Comparison of ENCODE assay signal across 8 mouse cellular contexts in genomic region chr5:5663655-5664370, GRCm38 (mm10). TPM values are rescaled to one million over a fixed set of nuclear protein-coding genes. Genes with fewer than 3 reads are reported as not detected.
DNase-seq lines count a peak whose midpoint lies in the region; ATAC-seq and TF ChIP-seq lines count a peak whose summit lies in the region.

Gene Cfap69 (minus strand): TSS chr5:5664239.

- H3K4me1 ChIP-seq in spleen, adult 2 months (ENCODE audit: control insufficient read depth, insufficient read depth, insufficient read length), result peaks cover 2% of the 10 kb centered on the region; the same call in 1 of the 2 replicates
- H3K4me1 ChIP-seq in embryonic facial prominence, embryonic 11.5 days (ENCODE audit: control insufficient read depth, insufficient read depth, low read length), result no peaks in the 10 kb centered on the region
- H3K4me1 ChIP-seq in heart, adult 2 months (ENCODE audit: control insufficient read depth, insufficient read depth, low read length), result no peaks in the 10 kb centered on the region
- H3K4me1 ChIP-seq in midbrain, embryonic 12.5 days, result peaks cover 11% of the 10 kb centered on the region
- H3K4me1 ChIP-seq in stomach, embryonic 15.5 days, result 0 out of 2 replicates have a peak, but pooled peaks cover 3% of the 10 kb centered on the region

- intact Hi-C loops in heart, adult 2 months (cut with DNase I), result loop anchor here (5.0 to 10.0 kb wide), 2 partner anchors 102 to 149 kb away; partner anchors contain the start of gene Cldn12
- intact Hi-C loops in left cerebral cortex, postnatal 4 days (cut with DNase I), result no loop called here

- H3K9me3 ChIP-seq in embryonic facial prominence, embryonic 11.5 days (replicated peaks; ENCODE audit: control insufficient read depth, low read length), result no peaks in the 10 kb centered on the region
- no peaks in the 10 kb centered on the region for H3K9me3 ChIP-seq in midbrain, embryonic 12.5 days
- H3K9me3 ChIP-seq in stomach, embryonic 15.5 days, result no peaks in the 10 kb centered on the region

- ATAC-seq in embryonic facial prominence, embryonic 11.5 days (replicated peaks; ENCODE audit: insufficient number of reproducible peaks, low FRiP score, low TSS enrichment, low read depth), result peak; percentile 98
- ATAC-seq in midbrain, embryonic 12.5 days (ENCODE audit: low FRiP score, low read depth), result peak; percentile 99
- peak; percentile 88 for ATAC-seq in stomach, embryonic 15.5 days (ENCODE audit: insufficient read depth, low FRiP score, low read depth)

- H3K27ac ChIP-seq in spleen, adult 2 months (ENCODE audit: insufficient read depth, low read length), result no peak within 1 kb of the TSS
- no peak within 1 kb of the TSS for H3K27ac ChIP-seq in embryonic facial prominence, embryonic 11.5 days (replicated peaks; ENCODE audit: low read depth, low read length)
- no peak within 1 kb of the TSS for H3K27ac ChIP-seq in heart, adult 2 months
- H3K27ac ChIP-seq in midbrain, embryonic 12.5 days (replicated peaks), result peak within 1 kb of the TSS; percentile 46; the same call in 1 of the 2 replicates
- H3K27ac ChIP-seq in stomach, embryonic 15.5 days, result no peak within 1 kb of the TSS

- no peaks in the 10 kb centered on the region for H3K36me3 ChIP-seq in spleen, adult 2 months (ENCODE audit: control insufficient read depth, insufficient read depth, low read length)
- no peaks in the 10 kb centered on the region for H3K36me3 ChIP-seq in embryonic facial prominence, embryonic 11.5 days (replicated peaks; ENCODE audit: control insufficient read depth, insufficient read depth, low read depth, low read length)
- no peaks in the 10 kb centered on the region for H3K36me3 ChIP-seq in heart, adult 2 months (ENCODE audit: control insufficient read depth, insufficient read depth, low read length)
- 0 out of 2 replicates have a peak, but pooled peaks cover 2% of the 10 kb centered on the region for H3K36me3 ChIP-seq in midbrain, embryonic 12.5 days
- no peaks in the 10 kb centered on the region for H3K36me3 ChIP-seq in stomach, embryonic 15.5 days

- TF ChIP-seq CTCF in spleen, adult 2 months (IDR thresholded peaks at IDR 0.05; ENCODE audit: extremely low read depth, insufficient read depth, insufficient read length, insufficient replicate concordance), result no peak
- no peak for TF ChIP-seq CTCF in heart, adult 2 months (IDR thresholded peaks at IDR 0.05)

- no peak for TF ChIP-seq EP300 in heart, adult 2 months (IDR thresholded peaks at IDR 0.05; ENCODE audit: insufficient read depth, low read depth, low read length)

- no peaks in the 10 kb centered on the region for H3K79me2 ChIP-seq in heart, adult 2 months (replicated peaks; ENCODE audit: control insufficient read depth, insufficient read depth, low read length)

- H3K4me3 ChIP-seq in spleen, adult 2 months (ENCODE audit: extremely low read depth, insufficient read depth, insufficient read length), result peak within 1 kb of the TSS; percentile 31; the same call in 1 of the 2 replicates
- H3K4me3 ChIP-seq in embryonic facial prominence, embryonic 11.5 days (ENCODE audit: low read depth, low read length), result peak within 1 kb of the TSS; percentile 63
- peak within 1 kb of the TSS; percentile 58 for H3K4me3 ChIP-seq in heart, adult 2 months
- peak within 1 kb of the TSS; percentile 78 for H3K4me3 ChIP-seq in midbrain, embryonic 12.5 days
- peak within 1 kb of the TSS; percentile 59 for H3K4me3 ChIP-seq in stomach, embryonic 15.5 days (replicated peaks)

- peaks cover 3% of the 10 kb centered on the region; the same call in 1 of the 2 replicates for H3K27me3 ChIP-seq in spleen, adult 2 months (ENCODE audit: control insufficient read depth, insufficient read depth, low read length)
- no peaks in the 10 kb centered on the region for H3K27me3 ChIP-seq in embryonic facial prominence, embryonic 11.5 days (ENCODE audit: control insufficient read depth, insufficient read depth, low read length)
- no peaks in the 10 kb centered on the region for H3K27me3 ChIP-seq in heart, adult 2 months (ENCODE audit: control insufficient read depth, insufficient read depth, low read length)
- H3K27me3 ChIP-seq in midbrain, embryonic 12.5 days, result 0 out of 2 replicates have a peak, but pooled peaks cover 4% of the 10 kb centered on the region
- H3K27me3 ChIP-seq in stomach, embryonic 15.5 days (replicated peaks), result no peaks in the 10 kb centered on the region

- 3% methylated on average over 48 of the region's 48 CpGs for WGBS in spleen, adult 2 months
- under 1% methylated on average over 47 of the region's 48 CpGs for WGBS in embryonic facial prominence, embryonic 11.5 days
- under 1% methylated on average over 48 of the region's 48 CpGs for WGBS in heart, adult 2 months
- WGBS in midbrain, embryonic 12.5 days, result 0% methylated on average over 42 of the region's 48 CpGs
- under 1% methylated on average over 47 of the region's 48 CpGs for WGBS in stomach, embryonic 15.5 days

- peak within 1 kb of the TSS; percentile 68 for H3K9ac ChIP-seq in embryonic facial prominence, embryonic 11.5 days (replicated peaks; ENCODE audit: low read length)
- peak within 1 kb of the TSS; percentile 50 for H3K9ac ChIP-seq in heart, adult 2 months (ENCODE audit: low read depth, low read length)
- peak within 1 kb of the TSS; percentile 77 for H3K9ac ChIP-seq in midbrain, embryonic 12.5 days (replicated peaks)
- peak within 1 kb of the TSS; percentile 37; the same call in 1 of the 2 replicates for H3K9ac ChIP-seq in stomach, embryonic 15.5 days

- no peak for TF ChIP-seq POLR2A in spleen, adult 2 months (IDR thresholded peaks at IDR 0.05; ENCODE audit: low read depth, low read length)
- no peak for TF ChIP-seq POLR2A in heart, adult 2 months (IDR thresholded peaks at IDR 0.05; ENCODE audit: insufficient read depth, low read depth, low read length)

- no peak for DNase-seq in spleen, adult 2 months (ENCODE audit: low read depth in 1 of 2, low spot score in 2 of 2)
- no peak for DNase-seq in spleen, adult 12 weeks (ENCODE audit: low spot score)
- DNase-seq in embryonic facial prominence, embryonic 11.5 days (ENCODE audit: low spot score), result peak; percentile 95
- peak; percentile 71 to 78 for DNase-seq in heart, adult 2 months
- peak; percentile 73 for DNase-seq in kidney, adult 18-20 months
- peak; percentile 92 for DNase-seq in left cerebral cortex, postnatal 4 days

- peak within 1 kb of the TSS; percentile 94 for H3K4me2 ChIP-seq in embryonic facial prominence, embryonic 11.5 days (ENCODE audit: low read depth, low read length)
- H3K4me2 ChIP-seq in midbrain, embryonic 12.5 days (replicated peaks), result peak within 1 kb of the TSS; percentile 90
- H3K4me2 ChIP-seq in stomach, embryonic 15.5 days, result peak within 1 kb of the TSS; percentile 99

RNA-seq across cellular contexts. Expression of gene Cfap69, which starts in this region (rescaled TPM):
- polyA plus RNA-seq in spleen, adult 2 months (2012; rRNA removed), result 0.02 and 0.06 TPM in 2 replicates
- polyA plus RNA-seq in embryonic facial prominence, embryonic 11.5 days (2014; fragmentation: Nextera tagmentation; extraction: Ambion mirVana), result 3.1 and 3.8 TPM in 2 replicates
- total RNA-seq in heart, adult 2 months (2021), result under 1 TPM; 0.37 to 0.89 TPM
- 0.49 and 0.50 TPM in 2 replicates for polyA plus RNA-seq in heart, adult 2 months (2012; rRNA removed)
- 10 to 100 TPM; 13.8 to 20.1 TPM for total RNA-seq in left cerebral cortex, postnatal 4 days (2021)
- polyA plus RNA-seq in midbrain, embryonic 12.5 days (2016; fragmentation: Nextera tagmentation; extraction: Ambion mirVana), result 5.8 and 8.7 TPM in 2 replicates
- polyA plus RNA-seq in stomach, embryonic 15.5 days (2015; fragmentation: Nextera tagmentation; extraction: Ambion mirVana), result 3.1 and 3.4 TPM in 2 replicates

Comparison
In these comparisons a context has a peak if more than half of its experiments do, and no peak if none do; other contexts are left out.
1. RNA of gene Cfap69 (total RNA-seq): 13.8 to 20.1 TPM in left cerebral cortex, postnatal 4 days; 0.37 to 0.89 TPM in heart, adult 2 months; every median in the first group is over 4 times any median in the second.
2. Peak in DNase-seq, H3K4me3 ChIP-seq and H3K9ac ChIP-seq in heart, adult 2 months; RNA of the gene not detected or under 1 TPM.
3. DNase-seq: peak in embryonic facial prominence, embryonic 11.5 days (single experiment), kidney, adult 18-20 months (single experiment) and left cerebral cortex, postnatal 4 days (single experiment); none in spleen, adult 2 months (0 of 2) and spleen, adult 12 weeks (single experiment).
4. Peak in every context shown above with its lines, with median percentiles within 50 percentile points of each other: H3K4me3 ChIP-seq, ATAC-seq, H3K4me2 ChIP-seq and H3K9ac ChIP-seq.